Mouse (Mus musculus): ENCODE results near the gene Akap13. TPM values are rescaled to one million over a fixed set of nuclear protein-coding genes. Genes with fewer than 3 reads are reported as not detected.
A peak's percentile ranks its signal among the peaks of the same experiment; 100 is the strongest.

Akap13 gene
- polyA plus RNA-seq, 1 experiment from 2014 or later: 24.3 TPM

- H3K4me2 ChIP-seq (ENCODE audit: low read length): no peak overlapping the region
- H3K4me3 ChIP-seq (replicated peaks; ENCODE audit: low read depth, low read length): no peak overlapping the region
- H3K9ac ChIP-seq (ENCODE audit: low read depth, low read length): no peak overlapping the region
- H3K9me3 ChIP-seq (replicated peaks; ENCODE audit: low read length): no peaks in the 10 kb centered on the region
- TF ChIP-seq CTCF (IDR thresholded peaks at IDR 0.05; ENCODE audit: low read depth): no peak
- no peaks in the 10 kb centered on the region for H3K27me3 ChIP-seq (ENCODE audit: insufficient read depth, low read length)
- DNase-seq (ENCODE audit: low spot score): no peak
- H3K36me3 ChIP-seq (ENCODE audit: insufficient read depth, low read length): no peaks in the 10 kb centered on the region
- H3K27ac ChIP-seq: no peak overlapping the region
- H3K4me1 ChIP-seq (replicated peaks; ENCODE audit: insufficient read depth, low read length): no peaks in the 10 kb centered on the region
- no peak for ATAC-seq (replicated peaks; ENCODE audit: low FRiP score, low read depth)
These were observed 139.9 kb downstream of the Akap13 start for GRCm38 (mm10) chr7:75595268-75595667.

- ATAC-seq (replicated peaks; ENCODE audit: low FRiP score, low read depth) (no peak), DNase-seq (ENCODE audit: low spot score) (no peak)
- no peaks in the 10 kb centered on the region for H3K27me3 ChIP-seq (ENCODE audit: insufficient read depth, low read length)
- WGBS: 72% methylated on average over 6 of the region's 6 CpGs
- no peaks in the 10 kb centered on the region for H3K4me1 ChIP-seq (replicated peaks; ENCODE audit: insufficient read depth, low read length)
- H3K36me3 ChIP-seq (ENCODE audit: insufficient read depth, low read length): no peaks in the 10 kb centered on the region
- H3K27ac ChIP-seq: no peak overlapping the region
- H3K4me3 ChIP-seq (replicated peaks; ENCODE audit: low read depth, low read length): no peak overlapping the region
- no peak overlapping the region for H3K9ac ChIP-seq (ENCODE audit: low read depth, low read length)
- H3K4me2 ChIP-seq (ENCODE audit: low read length): no peak overlapping the region
- H3K9me3 ChIP-seq (replicated peaks; ENCODE audit: low read length): no peaks in the 10 kb centered on the region
- no peak for TF ChIP-seq CTCF (IDR thresholded peaks at IDR 0.05; ENCODE audit: low read depth)
These were observed 140.9 kb downstream of the Akap13 start for GRCm38 (mm10) chr7:75596058-75596748.

- no peak overlapping the region for H3K4me2 ChIP-seq (ENCODE audit: low read length)
- no peak for TF ChIP-seq CTCF (IDR thresholded peaks at IDR 0.05; ENCODE audit: low read depth)
- H3K27ac ChIP-seq: no peak overlapping the region
- DNase-seq (ENCODE audit: low spot score) (no peak), ATAC-seq (replicated peaks; ENCODE audit: low FRiP score, low read depth) (no peak)
- H3K4me1 ChIP-seq (replicated peaks; ENCODE audit: insufficient read depth, low read length): no peaks in the 10 kb centered on the region
- H3K4me3 ChIP-seq (replicated peaks; ENCODE audit: low read depth, low read length): no peak overlapping the region
- H3K27me3 ChIP-seq (ENCODE audit: insufficient read depth, low read length): no peaks in the 10 kb centered on the region
- WGBS: 91% methylated on average over 2 of the region's 2 CpGs
- H3K9me3 ChIP-seq (replicated peaks; ENCODE audit: low read length): no peaks in the 10 kb centered on the region
- no peaks in the 10 kb centered on the region for H3K36me3 ChIP-seq (ENCODE audit: insufficient read depth, low read length)
- H3K9ac ChIP-seq (ENCODE audit: low read depth, low read length): no peak overlapping the region
These were observed 142.5 kb downstream of the Akap13 start for GRCm38 (mm10) chr7:75597840-75598239.

- TF ChIP-seq CTCF (IDR thresholded peaks at IDR 0.05; ENCODE audit: low read depth): no peak
- no peak for ATAC-seq (replicated peaks; ENCODE audit: low FRiP score, low read depth)
- no peak overlapping the region for H3K9ac ChIP-seq (ENCODE audit: low read depth, low read length)
- 0 out of 2 replicates have a peak, but pooled peaks cover 3% of the 10 kb centered on the region for H3K36me3 ChIP-seq (ENCODE audit: insufficient read depth, low read length)
- 86% methylated on average over 6 of the region's 6 CpGs for WGBS
- DNase-seq (ENCODE audit: low spot score): no peak
- H3K9me3 ChIP-seq (replicated peaks; ENCODE audit: low read length): no peaks in the 10 kb centered on the region
- no peak overlapping the region for H3K4me3 ChIP-seq (replicated peaks; ENCODE audit: low read depth, low read length)
- H3K4me2 ChIP-seq (ENCODE audit: low read length): no peak overlapping the region
- H3K27me3 ChIP-seq (ENCODE audit: insufficient read depth, low read length): no peaks in the 10 kb centered on the region
- no peaks in the 10 kb centered on the region for H3K4me1 ChIP-seq (replicated peaks; ENCODE audit: insufficient read depth, low read length)
- no peak overlapping the region for H3K27ac ChIP-seq
These were observed 145.2 kb downstream of the Akap13 start for GRCm38 (mm10) chr7:75600360-75601075.

GRCm38 (mm10) chr7:75607248-75607647 is 151.9 kb downstream of the Akap13 start:
- H3K4me2 ChIP-seq (ENCODE audit: low read length): no peak overlapping the region
- no peaks in the 10 kb centered on the region for H3K4me1 ChIP-seq (replicated peaks; ENCODE audit: insufficient read depth, low read length)
- peaks cover 21% of the 10 kb centered on the region; the same call in 1 of the 2 replicates for H3K36me3 ChIP-seq (ENCODE audit: insufficient read depth, low read length)
- no peak overlapping the region for H3K9ac ChIP-seq (ENCODE audit: low read depth, low read length)
- H3K27me3 ChIP-seq (ENCODE audit: insufficient read depth, low read length): no peaks in the 10 kb centered on the region
- no peak for TF ChIP-seq CTCF (IDR thresholded peaks at IDR 0.05; ENCODE audit: low read depth)
- DNase-seq (ENCODE audit: low spot score) (no peak), ATAC-seq (replicated peaks; ENCODE audit: low FRiP score, low read depth) (no peak)
- H3K4me3 ChIP-seq (replicated peaks; ENCODE audit: low read depth, low read length): no peak overlapping the region
- 72% methylated on average over 3 of the region's 3 CpGs for WGBS
- no peak overlapping the region for H3K27ac ChIP-seq
- H3K9me3 ChIP-seq (replicated peaks; ENCODE audit: low read length): no peaks in the 10 kb centered on the region

GRCm38 (mm10) chr7:75608716-75609115 is 153.4 kb downstream of the Akap13 start:
- no peak overlapping the region for H3K9ac ChIP-seq (ENCODE audit: low read depth, low read length)
- ATAC-seq (replicated peaks; ENCODE audit: low FRiP score, low read depth) (no peak), DNase-seq (ENCODE audit: low spot score) (no peak)
- peak overlapping the region; percentile 16; the same call in 1 of the 2 replicates for H3K27ac ChIP-seq
- H3K4me2 ChIP-seq (ENCODE audit: low read length): no peak overlapping the region
- no peak overlapping the region for H3K4me3 ChIP-seq (replicated peaks; ENCODE audit: low read depth, low read length)
- no peaks in the 10 kb centered on the region for H3K4me1 ChIP-seq (replicated peaks; ENCODE audit: insufficient read depth, low read length)
- 46% methylated on average over 5 of the region's 5 CpGs for WGBS
- H3K9me3 ChIP-seq (replicated peaks; ENCODE audit: low read length): no peaks in the 10 kb centered on the region
- H3K27me3 ChIP-seq (ENCODE audit: insufficient read depth, low read length): no peaks in the 10 kb centered on the region
- peaks cover 21% of the 10 kb centered on the region; the same call in 1 of the 2 replicates for H3K36me3 ChIP-seq (ENCODE audit: insufficient read depth, low read length)
- no peak for TF ChIP-seq CTCF (IDR thresholded peaks at IDR 0.05; ENCODE audit: low read depth)
